Mouse (Mus musculus) MEL (cell line): ENCODE measurements around the gene Tril.

Source experiments
- CTCF ChIP-seq, 3 experiments: IDR thresholded peaks in 2 of 3; conservative IDR thresholded peaks in 1 of 3; 2 replicates each; pipeline ENCODE4 v1.5.1; 2011 to 2012; ENCODE audit warnings: low read length in 3 of 3, low read depth in 2 of 3, mild to moderate bottlenecking in 2 of 3, improper control_type of control experiment in 1 of 3, inconsistent platforms in 1 of 3, mixed read lengths in 1 of 3, moderate library complexity in 1 of 3; ENCODE audit not compliant: control insufficient read depth in 1 of 3, insufficient read depth in 1 of 3, poor library complexity in 1 of 3, severe bottlenecking in 1 of 3
- GABPA ChIP-seq: IDR thresholded peaks from 2 replicates; pipeline ENCODE4 v1.6.1; 2012; ENCODE audit warnings: low read depth, mild to moderate bottlenecking, inconsistent platforms, low read length, improper control_type of control experiment, moderate library complexity
- NELFE ChIP-seq: IDR thresholded peaks from 2 replicates; pipeline ENCODE4 v1.6.1; 2011; ENCODE audit warnings: low read depth, low read length, improper control_type of control experiment
- POLR2A ChIP-seq, 2 experiments: IDR thresholded peaks; 2 replicates each; pipeline ENCODE4 v1.6.1; 2011 to 2012; ENCODE audit warnings: low read length in 2 of 2, mild to moderate bottlenecking in 2 of 2, control low read depth in 1 of 2, improper control_type of control experiment in 1 of 2, low read depth in 1 of 2, moderate library complexity in 1 of 2; ENCODE audit not compliant: control insufficient read depth in 1 of 2, insufficient read depth in 1 of 2, poor library complexity in 1 of 2

- TF ChIP-seq POLR2A (IDR thresholded peaks at IDR 0.05; ENCODE audit: control insufficient read depth in 1 of 2, insufficient read depth in 1 of 2, low read depth in 1 of 2, low read length in 2 of 2, poor library complexity in 1 of 2): no peak
- no peak for TF ChIP-seq NELFE
- no peak for TF ChIP-seq GABPA
- no peak for TF ChIP-seq CTCF (IDR thresholded peaks at IDR 0.05 in 2 of 3, conservative IDR thresholded peaks at IDR 0.05 in 1 of 3; ENCODE audit: control insufficient read depth in 1 of 3, insufficient read depth in 1 of 3, low read depth in 2 of 3, low read length in 3 of 3, poor library complexity in 1 of 3, severe bottlenecking in 1 of 3)
These were observed 24.0 kb upstream of the Tril start for GRCm38 (mm10) chr6:53844626-53845025.
